Mouse (Mus musculus) liver, postnatal 0 days (tissue): ENCODE data around the gene Pcbp4. TPM values are rescaled to one million over a fixed set of nuclear protein-coding genes. Genes with fewer than 3 reads are reported as not detected.

Experiments
- ATAC-seq: fragments of 200-750 bp; cut with Nextera tagmentation; 2 replicates; pipeline ENCODE4 v1.8.0; 2017; ENCODE audit warnings: mild to moderate bottlenecking, moderate library complexity
- DNase-seq: peaks from one replicate; pipeline ENCODE4 v3.0.0-alpha.2; 2016
- H3K27ac ChIP-seq: fragments of 300-500 bp; sonication (generic); 2 replicates; pipeline ENCODE4 v1.5.1; 2014; ENCODE audit warnings: antibody characterized with exemption, moderate library complexity, mild to moderate bottlenecking, low read depth
- H3K27me3 ChIP-seq: fragments of 300-500 bp; sonication (generic); 2 replicates; pipeline ENCODE4 v1.6.1; 2014; ENCODE audit warnings: low read length, control low read depth, mixed read lengths; ENCODE audit not compliant: insufficient read depth
- H3K36me3 ChIP-seq: fragments of 300-500 bp; sonication (generic); replicated peaks from 2 replicates; pipeline ENCODE4 v1.6.1; 2014; ENCODE audit warnings: mild to moderate bottlenecking, control low read depth, low read length, moderate library complexity, mixed read lengths; ENCODE audit not compliant: insufficient read depth
- H3K4me1 ChIP-seq: fragments of 300-500 bp; sonication (generic); 2 replicates; pipeline ENCODE4 v1.6.1; 2014; ENCODE audit warnings: antibody characterized with exemption, mild to moderate bottlenecking, control low read depth; ENCODE audit not compliant: insufficient read depth
- H3K4me2 ChIP-seq: fragments of 300-500 bp; sonication (generic); 2 replicates; pipeline ENCODE4 v1.6.1; 2014; ENCODE audit warnings: low read depth, mild to moderate bottlenecking, low read length, moderate library complexity, mixed read lengths
- H3K4me3 ChIP-seq: fragments of 300-500 bp; sonication (generic); 2 replicates; pipeline ENCODE4 v1.5.1; 2014; ENCODE audit warnings: low read depth, low read length
- H3K9ac ChIP-seq: fragments of 300-500 bp; sonication (generic); replicated peaks from 2 replicates; pipeline ENCODE4 v1.6.1; 2014; ENCODE audit warnings: mild to moderate bottlenecking, moderate library complexity
- H3K9me3 ChIP-seq: fragments of 300-500 bp; sonication (generic); 2 replicates; pipeline ENCODE4 v1.6.1; 2016; ENCODE audit warnings: mild to moderate bottlenecking, control low read depth, low read length, mixed read lengths
- CTCF ChIP-seq: sonication (generic); IDR thresholded peaks from 2 replicates; pipeline ENCODE4 v1.5.1; 2016; ENCODE audit warnings: antibody characterized with exemption, low read depth
- EP300 ChIP-seq: IDR thresholded peaks from 2 replicates; pipeline ENCODE4 v1.6.1; 2016; ENCODE audit warnings: antibody characterized with exemption, low read depth, mild to moderate bottlenecking
- WGBS: fragments of 180-500 bp; shearing (Covaris S2); extraction: QIAGEN DNeasy Blood & Tissue Kit; methylation state at CpG from one replicate; pipeline ENCODE4 v1.1.7; 2014; ENCODE audit not compliant: insufficient replicate concordance; 5-methylcytosine and 5-hydroxymethylcytosine counted together
- polyA plus RNA-seq: library from polyadenylated mRNA; unstranded; fragments of >200 nt; fragmentation: Nextera tagmentation; extraction: Ambion mirVana; gene quantifications from 2 replicates; pipeline ENCODE4 v1.2.1, GENCODE M21; 2015

Gene Pcbp4
- polyA plus RNA-seq, 1 experiment from 2014 or later, result 4.9 TPM

DNA sequence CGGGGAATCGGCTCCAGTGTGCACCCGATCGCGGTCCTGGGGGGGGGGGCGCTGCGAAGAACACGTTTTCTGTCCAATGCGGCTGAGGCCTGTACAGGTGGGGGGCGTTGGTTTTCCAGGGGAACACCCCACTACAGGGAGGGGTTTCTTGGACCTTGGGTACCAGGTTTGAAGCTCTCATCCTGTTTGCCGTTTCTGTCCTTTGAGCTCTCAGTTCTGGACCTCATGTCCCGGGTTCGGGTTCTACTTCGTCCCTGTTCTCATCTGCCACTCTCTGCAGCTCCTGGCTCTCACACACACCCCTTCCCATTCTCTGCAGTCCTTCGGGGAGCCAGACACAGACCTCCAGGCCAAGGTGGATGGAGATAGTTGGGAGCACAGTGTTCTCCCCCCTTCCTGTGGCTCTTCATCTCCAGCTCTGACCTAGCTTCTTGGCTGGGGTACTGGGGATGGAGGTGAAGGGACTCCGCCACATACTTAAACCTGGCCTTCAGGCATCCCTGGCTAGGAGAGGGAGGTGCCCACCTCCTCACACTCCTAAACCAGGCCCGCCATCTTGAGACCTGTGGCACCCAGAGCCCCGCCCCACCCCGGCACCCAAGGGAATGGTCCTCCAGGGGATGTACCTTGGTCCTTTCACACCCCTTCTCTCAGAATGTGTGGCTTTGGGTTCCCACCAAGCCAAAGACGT is 1.1 kb downstream of the Pcbp4 start:
- peak overlapping the region; percentile 48; the same call in 1 of the 2 replicates for H3K27ac ChIP-seq
- no peaks in the 10 kb centered on the region for H3K9me3 ChIP-seq
- H3K36me3 ChIP-seq, result no peaks in the 10 kb centered on the region
- 13% methylated on average over 17 of the region's 20 CpGs for WGBS
- no peak for DNase-seq
- peak overlapping the region; percentile 60 for H3K9ac ChIP-seq
- no peak for ATAC-seq
- peak overlapping the region; percentile 67 for H3K4me3 ChIP-seq
- no peak for TF ChIP-seq EP300
- no peak for TF ChIP-seq CTCF
- peak overlapping the region; percentile 75 for H3K4me2 ChIP-seq
- peaks cover 24% of the 10 kb centered on the region for H3K4me1 ChIP-seq
- H3K27me3 ChIP-seq, result peaks cover 13% of the 10 kb centered on the region; the same call in 1 of the 2 replicates

DNA sequence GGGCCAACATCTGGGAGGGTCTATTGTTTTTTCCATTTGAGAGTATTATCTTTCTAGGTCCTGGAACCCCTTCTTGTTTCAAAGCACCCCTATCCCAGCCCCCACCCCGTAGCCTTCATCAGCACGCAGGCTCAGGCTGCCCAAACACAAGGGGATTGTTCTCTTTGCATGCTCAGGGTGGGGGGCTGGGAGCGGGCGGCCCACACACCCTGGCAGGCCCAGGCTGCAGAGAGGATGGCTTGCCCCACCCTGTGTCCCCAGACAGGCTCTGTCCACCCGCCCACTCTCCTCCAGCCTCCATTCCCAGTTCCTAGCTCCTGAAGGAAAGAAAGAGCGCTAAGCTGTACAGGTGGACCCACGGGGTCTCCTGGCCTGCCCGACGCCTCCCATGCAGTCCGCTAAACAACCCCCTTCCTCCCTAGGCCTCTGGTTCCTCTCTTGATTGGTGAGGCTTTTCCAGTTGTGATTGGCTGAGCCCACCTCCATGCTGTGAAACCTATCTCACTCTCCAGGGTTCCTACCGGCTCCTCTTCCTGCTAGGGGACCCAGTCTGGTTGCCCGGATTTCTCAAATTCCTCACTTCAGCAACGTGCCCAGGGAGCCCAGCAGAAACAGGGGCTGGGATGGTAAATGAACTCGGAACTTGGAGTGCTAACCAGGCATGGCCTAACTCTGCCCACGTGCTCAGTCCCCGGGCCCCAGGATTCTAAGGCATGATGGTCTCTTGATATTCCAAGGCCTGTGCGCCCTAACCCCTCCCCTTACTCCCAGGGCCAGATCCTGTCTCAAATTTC is 2.0 kb downstream of the Pcbp4 start:
- peak overlapping the region; percentile 75; the same call in 1 of the 2 replicates for H3K4me2 ChIP-seq
- no peak for TF ChIP-seq CTCF
- no peak for TF ChIP-seq EP300
- H3K9ac ChIP-seq, result no peak overlapping the region
- WGBS, result 30% methylated on average over 17 of the region's 17 CpGs
- no peak for DNase-seq
- ATAC-seq, result no peak
- H3K9me3 ChIP-seq, result no peaks in the 10 kb centered on the region
- H3K36me3 ChIP-seq, result no peaks in the 10 kb centered on the region
- peaks cover 13% of the 10 kb centered on the region; the same call in 1 of the 2 replicates for H3K27me3 ChIP-seq
- no peak overlapping the region for H3K27ac ChIP-seq
- H3K4me3 ChIP-seq, result no peak overlapping the region
- H3K4me1 ChIP-seq, result peaks cover 20% of the 10 kb centered on the region

- 70% methylated on average over 15 of the region's 15 CpGs for WGBS
- Histone ChIP-seq H3K9me3 (no peaks in the 10 kb centered on the region), H3K27me3 (peaks cover 13% of the 10 kb centered on the region; the same call in 1 of the 2 replicates), H3K36me3 (no peaks in the 10 kb centered on the region), H3K4me1 (peaks cover 20% of the 10 kb centered on the region), H3K9ac (no peak overlapping the region), H3K4me2 (no peak overlapping the region), H3K27ac (no peak overlapping the region), H3K4me3 (no peak overlapping the region)
- TF ChIP-seq EP300 (no peak), CTCF (no peak)
- ATAC-seq, result no peak
- DNase-seq, result no peak
Measured at GRCm38 (mm10) chr9:106456325-106457162, 3.5 kb downstream of the Pcbp4 start.

- peaks cover 16% of the 10 kb centered on the region for H3K4me1 ChIP-seq
- H3K9ac ChIP-seq, result no peak overlapping the region
- H3K4me2 ChIP-seq, result no peak overlapping the region
- no peaks in the 10 kb centered on the region for H3K9me3 ChIP-seq
- no peak overlapping the region for H3K4me3 ChIP-seq
- no peaks in the 10 kb centered on the region for H3K36me3 ChIP-seq
- TF ChIP-seq CTCF (no peak), EP300 (no peak)
- DNase-seq (no peak), ATAC-seq (no peak)
- H3K27ac ChIP-seq, result no peak overlapping the region
- WGBS, result 77% methylated on average over 9 of the region's 9 CpGs
- H3K27me3 ChIP-seq, result peaks cover 13% of the 10 kb centered on the region; the same call in 1 of the 2 replicates
Measured at GRCm38 (mm10) chr9:106457163-106457559, 4.1 kb downstream of the Pcbp4 start.

GRCm38 (mm10) chr9:106457920-106458319 is 4.8 kb downstream of the Pcbp4 start:
- TF ChIP-seq EP300, result no peak
- TF ChIP-seq CTCF, result no peak
- Histone ChIP-seq H3K36me3 (no peaks in the 10 kb centered on the region), H3K9ac (no peak overlapping the region), H3K4me2 (no peak overlapping the region), H3K27me3 (peaks cover 9% of the 10 kb centered on the region; the same call in 1 of the 2 replicates), H3K27ac (no peak overlapping the region), H3K9me3 (no peaks in the 10 kb centered on the region), H3K4me3 (no peak overlapping the region), H3K4me1 (peaks cover 9% of the 10 kb centered on the region)
- ATAC-seq (no peak), DNase-seq (no peak)
- WGBS, result 79% methylated on average over 5 of the region's 5 CpGs

- no peak overlapping the region for H3K27ac ChIP-seq
- H3K4me1 ChIP-seq, result 0 out of 2 replicates have a peak, but pooled peaks cover 4% of the 10 kb centered on the region
- 80% methylated on average over 15 of the region's 15 CpGs for WGBS
- peaks cover 10% of the 10 kb centered on the region for H3K27me3 ChIP-seq
- H3K4me2 ChIP-seq, result no peak overlapping the region
- no peaks in the 10 kb centered on the region for H3K9me3 ChIP-seq
- H3K9ac ChIP-seq, result no peak overlapping the region
- TF ChIP-seq CTCF (no peak), EP300 (no peak)
- no peak for DNase-seq
- no peaks in the 10 kb centered on the region for H3K36me3 ChIP-seq
- no peak overlapping the region for H3K4me3 ChIP-seq
- ATAC-seq, result no peak
Measured at GRCm38 (mm10) chr9:106459946-106460345, 6.9 kb downstream of the Pcbp4 start.
